Mouse (Mus musculus) natural killer cell, adult 2 months (primary cell): ENCODE measurements around the gene Wdr38.
"Not testable (repeated sequence)": the region's sequence is repeated elsewhere in the genome, so short reads cannot be mapped to it uniquely, and the experiment has no call there.

Experiments used
- DNase-seq, 2 experiments: peaks; one replicate each; pipeline ENCODE4 v3.0.0; 2022; ENCODE audit warnings: low spot score in 2 of 2

Wdr38 gene

GRCm38 (mm10) chr2:38992452-38992851, 4.8 kb upstream of the Wdr38 start:
- no peak for DNase-seq

DNA sequence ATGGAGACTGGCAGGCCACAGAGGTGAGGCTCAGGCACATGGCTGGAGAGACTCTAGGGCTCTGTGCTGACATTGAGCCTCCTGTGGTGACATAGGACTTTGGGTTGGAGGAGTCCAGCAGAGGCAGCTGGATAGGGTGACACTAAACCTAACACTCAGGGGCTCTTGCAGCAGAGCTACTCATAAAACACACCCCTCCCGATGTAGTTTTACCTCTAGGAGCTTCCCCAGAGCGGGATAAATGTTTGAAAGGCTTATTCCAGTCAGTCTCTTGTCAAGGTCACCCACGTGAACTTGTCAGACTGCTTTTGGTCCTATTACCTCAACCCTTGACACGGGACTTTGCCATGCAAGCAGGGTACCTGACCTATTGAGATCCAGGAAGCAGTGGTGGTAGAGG, 2.1 kb downstream of the Wdr38 start:
- no peak for DNase-seq

DNA sequence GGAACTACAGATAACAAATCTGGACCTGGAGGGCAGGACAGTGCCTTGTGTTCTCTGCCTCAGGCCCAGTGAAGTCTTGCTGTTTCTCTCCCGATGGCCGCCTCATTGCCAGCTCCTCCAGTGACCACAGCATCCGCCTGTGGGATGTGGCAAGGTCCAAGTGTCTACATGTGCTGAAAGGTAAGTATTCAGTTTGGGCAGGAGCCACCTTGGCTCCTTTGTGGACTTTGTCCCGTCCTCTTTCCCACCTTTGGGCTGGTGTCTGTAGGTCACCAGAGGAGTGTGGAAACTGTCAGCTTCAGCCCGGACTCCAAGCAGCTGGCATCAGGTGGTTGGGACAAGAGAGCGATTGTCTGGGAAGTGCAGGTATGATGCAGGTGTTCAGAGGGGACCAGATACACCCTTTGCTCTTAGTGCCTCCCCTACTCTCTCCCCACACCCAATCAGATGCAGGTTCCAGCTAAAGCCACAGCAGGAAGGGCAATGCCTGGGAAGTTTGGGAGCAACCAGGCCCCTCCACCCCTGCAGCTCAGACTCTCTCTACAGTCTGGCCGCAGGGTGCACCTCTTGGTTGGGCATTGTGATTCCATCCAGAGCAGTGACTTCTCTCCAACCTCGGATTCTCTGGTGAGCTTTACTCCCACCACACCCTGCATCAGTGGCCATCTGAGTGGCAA, 2.8 kb downstream of the Wdr38 start:
- DNase-seq, result no peak

DNA sequence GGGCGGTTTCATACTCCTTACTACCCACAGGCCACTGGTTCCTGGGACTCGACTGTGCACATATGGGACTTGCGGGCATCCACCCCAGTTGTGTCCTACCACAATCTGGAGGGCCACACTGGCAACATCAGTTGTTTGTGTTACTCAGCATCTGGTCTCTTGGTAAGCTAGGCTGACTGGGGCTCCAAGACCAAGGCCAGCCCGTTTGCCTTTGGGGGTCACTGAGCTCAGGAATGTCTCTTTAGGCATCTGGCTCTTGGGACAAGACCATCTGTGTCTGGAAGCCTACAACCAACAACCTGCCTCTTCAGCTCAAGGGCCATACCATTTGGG, 3.3 kb downstream of the Wdr38 start:
- DNase-seq, result no peak

- no peak for DNase-seq
Observed at GRCm38 (mm10) chr2:39001866-39002265, 4.6 kb downstream of the Wdr38 start.

DNA sequence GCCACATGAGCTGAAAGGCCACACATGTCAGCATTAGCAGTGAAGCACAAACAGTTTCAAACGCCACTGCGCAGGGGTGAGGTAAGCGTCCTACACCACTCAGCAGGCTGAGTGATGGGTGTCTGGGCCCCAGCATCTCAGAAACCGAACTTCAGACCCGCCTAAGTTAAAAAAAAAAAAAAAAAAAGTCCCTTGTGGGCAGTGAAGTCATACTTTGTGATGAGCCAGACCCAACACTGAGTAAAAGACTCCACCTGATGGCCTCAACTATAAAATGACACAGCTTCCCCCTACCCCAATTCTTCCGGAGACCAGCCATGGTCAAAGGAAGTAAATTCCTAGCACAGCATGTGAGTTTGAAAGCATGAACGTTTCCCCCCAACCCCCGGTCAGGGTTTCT, 5.8 kb downstream of the Wdr38 start:
- DNase-seq, result no peak

DNA sequence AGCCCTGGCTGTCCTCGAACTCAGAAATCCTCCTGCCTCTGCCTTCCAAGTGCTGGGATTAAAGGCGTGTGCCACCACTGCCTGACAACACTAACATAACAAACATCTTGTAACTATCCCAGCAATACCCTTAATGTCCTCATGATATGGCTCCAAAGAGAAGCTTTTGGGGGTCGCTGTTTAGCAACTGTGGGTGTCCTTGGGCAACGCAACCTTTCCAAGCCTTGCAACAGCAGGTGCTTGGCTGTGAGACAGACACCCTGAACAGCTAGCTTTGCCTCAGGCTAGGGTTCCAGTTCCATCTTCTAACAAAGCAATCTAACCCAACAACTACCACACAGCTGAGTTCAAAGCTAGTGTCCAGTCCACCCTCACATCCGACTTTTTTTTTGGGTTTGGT, 6.2 kb downstream of the Wdr38 start:
- no peak for DNase-seq

DNA sequence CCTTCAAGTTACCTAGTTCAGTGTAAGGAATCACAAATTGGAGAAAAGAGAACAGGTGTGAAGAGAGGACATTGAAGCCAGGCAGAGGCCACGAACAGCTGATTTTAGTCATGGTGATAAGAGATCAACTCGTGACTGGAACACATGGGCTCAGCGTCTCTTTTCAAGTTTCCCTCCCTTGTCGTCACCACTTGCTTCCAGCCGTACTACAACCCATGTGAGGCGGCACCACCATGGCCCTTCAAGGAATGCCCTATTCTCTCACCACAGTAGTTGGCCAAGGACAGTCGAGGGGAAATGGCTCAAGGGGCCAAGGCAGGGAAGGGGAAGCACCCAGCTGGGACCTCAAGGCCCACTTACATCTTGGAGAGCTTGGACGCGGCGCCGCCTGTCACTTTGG, 7.1 kb downstream of the Wdr38 start:
- peak; percentile 23 to 41 for DNase-seq

DNA sequence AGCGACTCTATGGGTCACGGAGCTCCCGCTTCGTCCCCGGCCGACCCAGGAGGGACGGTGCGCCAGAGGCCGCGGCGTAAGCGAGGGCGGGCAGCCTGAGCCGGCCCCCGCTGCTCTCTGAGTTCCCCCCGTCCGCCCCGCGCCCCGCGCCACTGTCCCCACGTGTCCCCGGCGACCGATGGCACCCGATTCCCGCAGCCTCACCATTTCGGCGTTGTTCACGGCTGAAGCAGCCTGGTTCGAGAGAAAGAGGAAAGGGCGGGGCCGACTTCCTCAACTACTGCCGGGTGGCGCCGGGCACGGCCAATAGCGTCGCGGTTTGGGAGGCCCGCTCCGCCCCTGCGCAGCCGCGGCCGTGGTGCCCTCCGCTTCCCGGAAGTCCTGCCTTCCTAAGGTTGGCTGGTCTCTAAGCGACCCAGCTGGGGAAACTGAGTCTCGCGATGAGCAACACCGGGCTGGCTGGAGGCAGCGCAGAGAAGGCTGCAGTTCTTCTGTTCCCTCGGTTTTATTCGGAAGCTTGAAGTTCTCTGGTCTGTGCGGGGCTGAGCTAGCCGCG, 7.7 kb downstream of the Wdr38 start, which contains the start of gene Arpc5l:
Gene Arpc5l, plus strand, starts transcription at position 469 of the 556 bp plus-strand sequence.
- DNase-seq, result peak; percentile 81 to 88

DNA sequence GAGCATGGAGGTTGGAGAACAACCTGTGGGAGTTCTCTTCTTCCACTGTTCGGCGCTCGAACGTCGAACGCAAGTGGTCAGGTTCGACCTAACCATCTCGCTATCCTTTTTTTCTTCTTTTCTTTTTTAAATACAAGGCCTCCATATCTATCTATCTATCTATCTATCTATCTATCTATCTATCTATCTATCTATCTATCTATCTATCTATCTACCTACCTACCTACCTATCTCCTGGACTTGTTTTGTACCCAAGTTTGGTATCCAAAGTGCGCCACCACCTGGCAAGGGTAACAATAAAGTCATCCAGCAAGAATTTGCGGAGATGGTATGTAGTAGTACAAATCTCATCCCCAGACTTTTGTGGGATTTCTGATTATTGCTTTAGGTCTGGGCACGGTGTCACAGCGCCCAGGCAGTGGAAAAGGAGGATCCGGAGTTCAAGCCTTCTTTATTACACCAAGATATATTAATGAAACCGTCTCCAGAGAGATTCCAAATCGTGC, 8.4 kb downstream of the Wdr38 start, which contains the start of gene Rpl35:
Gene Rpl35, minus strand, starts transcription at position 51 of the 506 bp plus-strand sequence.
- DNase-seq, result peak in 1 of 2 experiments; percentile 62

DNA sequence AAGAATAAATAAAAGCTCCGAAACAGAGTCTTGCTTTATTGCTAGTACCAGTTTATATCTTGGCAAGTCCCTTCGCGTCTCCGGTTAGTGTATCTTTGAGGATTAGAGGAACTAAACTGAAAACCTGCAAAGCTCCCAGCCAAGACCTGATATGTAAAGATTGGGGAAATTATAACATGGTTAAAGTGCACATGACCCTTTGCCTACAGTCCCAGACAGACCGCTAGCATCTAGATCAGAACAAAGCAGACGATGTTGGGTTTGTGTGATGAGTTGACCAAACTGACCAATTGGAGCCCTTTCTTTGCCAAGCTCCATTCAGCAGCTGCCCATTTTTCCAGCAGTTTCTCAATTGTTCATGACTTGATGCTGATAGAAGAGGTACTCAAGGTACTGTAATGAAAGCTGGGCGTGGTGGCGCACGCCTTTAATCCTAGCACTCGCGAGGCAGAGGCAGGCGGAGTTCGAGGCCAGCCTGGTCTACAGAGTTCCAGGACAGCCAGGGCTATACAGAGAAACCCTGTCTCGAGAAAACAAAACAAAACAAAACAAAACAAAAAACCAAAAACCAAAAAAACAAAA, 9.0 kb downstream of the Wdr38 start:
- DNase-seq, result no peak

DNA sequence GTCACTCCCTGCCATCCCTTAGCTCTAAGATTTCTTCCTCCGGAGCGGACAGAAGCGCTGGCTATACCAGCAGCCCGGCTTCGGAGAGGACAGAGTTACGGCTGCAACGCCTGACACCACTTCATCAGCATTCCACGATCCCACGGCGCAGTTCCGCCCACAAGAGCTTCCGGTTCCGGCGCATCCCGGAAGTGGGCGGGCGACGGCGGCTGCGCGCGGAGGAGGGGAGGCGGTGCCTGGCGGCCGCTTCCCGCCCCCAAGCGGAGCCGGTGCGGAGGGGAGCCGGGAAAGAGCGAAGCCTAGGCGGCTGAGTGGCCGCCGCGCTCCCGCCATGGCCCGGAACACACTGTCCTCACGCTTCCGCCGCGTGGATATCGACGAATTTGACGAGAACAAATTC, 10.6 kb downstream of the Wdr38 start:
- peak; percentile 85 to 92 for DNase-seq

GRCm38 (mm10) chr2:39008350-39008851, 11.1 kb downstream of the Wdr38 start:
- DNase-seq, result no peak

DNA sequence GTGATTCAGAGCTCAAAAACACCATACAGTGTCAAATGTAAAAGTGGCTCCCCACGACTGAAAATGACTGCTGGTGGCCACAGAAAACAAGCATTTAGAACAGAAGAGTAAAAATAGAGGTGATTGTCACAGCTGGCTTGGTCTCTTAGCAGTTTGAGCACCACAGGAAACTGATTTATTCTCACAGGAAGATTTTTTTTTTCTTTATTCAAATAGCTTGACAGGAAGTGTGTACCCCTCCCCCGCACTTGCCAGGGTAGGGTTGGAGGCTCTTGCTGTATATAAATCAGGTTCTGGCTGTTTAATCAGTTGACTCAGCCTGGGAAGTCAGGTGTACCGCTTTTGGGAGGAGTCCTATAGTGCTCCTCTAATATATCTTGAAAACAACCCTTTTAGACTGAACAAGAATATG, 11.7 kb downstream of the Wdr38 start:
- DNase-seq, result peak; percentile 78 to 88

- not testable (repeated sequence) for DNase-seq
Observed at GRCm38 (mm10) chr2:39010144-39010543, 12.9 kb downstream of the Wdr38 start.

- peak in 1 of 2 experiments; percentile 38 for DNase-seq
Observed at GRCm38 (mm10) chr2:39011264-39011663, 14.0 kb downstream of the Wdr38 start.

DNA sequence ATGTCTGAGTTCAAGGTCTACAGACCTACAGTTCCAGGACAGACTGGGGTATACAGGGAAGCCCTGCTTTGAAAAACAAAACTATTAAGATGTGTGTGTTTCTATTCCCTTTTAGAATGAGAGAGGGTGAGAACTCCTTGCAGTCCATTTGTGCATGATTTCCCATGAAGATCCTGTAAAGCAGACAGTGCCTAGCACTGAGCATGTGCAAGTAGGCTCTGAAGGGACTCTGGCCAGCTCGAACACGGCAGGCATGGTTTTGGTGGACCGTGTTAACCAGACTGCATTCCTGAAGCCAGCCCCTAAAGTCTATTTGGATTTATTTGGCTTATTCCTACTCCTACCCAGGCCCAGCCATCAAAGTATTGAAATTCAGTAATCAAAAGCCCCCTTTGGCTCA, 14.7 kb downstream of the Wdr38 start:
- DNase-seq, result no peak

GRCm38 (mm10) chr2:39012768-39013279, 15.5 kb downstream of the Wdr38 start:
- DNase-seq, result no peak

- no peak for DNase-seq
Observed at GRCm38 (mm10) chr2:39016581-39016980, 19.3 kb downstream of the Wdr38 start.

GRCm38 (mm10) chr2:39020004-39020403, 22.7 kb downstream of the Wdr38 start:
- no peak for DNase-seq

GRCm38 (mm10) chr2:39031611-39032010, 34.3 kb downstream of the Wdr38 start:
- DNase-seq, result no peak

DNA sequence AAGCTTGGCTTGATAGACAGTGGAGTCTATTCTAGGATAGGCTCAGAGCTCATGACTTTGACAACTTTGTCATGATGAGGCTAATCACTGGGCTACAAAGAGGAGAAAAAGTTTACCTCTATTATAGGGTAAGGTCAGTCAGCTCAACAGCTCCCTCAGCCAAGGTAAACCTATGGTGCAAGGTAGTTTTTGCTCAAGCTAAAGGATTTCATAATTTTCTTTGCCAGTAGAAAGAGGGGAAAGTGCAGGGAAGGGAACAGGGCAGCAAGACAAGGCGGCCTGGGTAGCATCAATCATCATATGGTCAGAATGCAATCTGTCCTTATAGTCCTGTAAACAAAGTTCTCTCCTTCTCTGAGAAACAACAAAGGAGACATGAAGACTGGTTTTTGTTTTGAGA, 42.9 kb downstream of the Wdr38 start:
- DNase-seq, result no peak

- DNase-seq, result no peak
Observed at GRCm38 (mm10) chr2:39048515-39048914, 51.2 kb downstream of the Wdr38 start.
